Mouse (Mus musculus): Measurements from ENCODE around the gene Pip5k1c. TPM values are rescaled to one million over a fixed set of nuclear protein-coding genes. Genes with fewer than 3 reads are reported as not detected.

Pip5k1c gene
- total RNA-seq, 2 experiments from 2014 or later: 37.6 to 40.4 TPM

DNA sequence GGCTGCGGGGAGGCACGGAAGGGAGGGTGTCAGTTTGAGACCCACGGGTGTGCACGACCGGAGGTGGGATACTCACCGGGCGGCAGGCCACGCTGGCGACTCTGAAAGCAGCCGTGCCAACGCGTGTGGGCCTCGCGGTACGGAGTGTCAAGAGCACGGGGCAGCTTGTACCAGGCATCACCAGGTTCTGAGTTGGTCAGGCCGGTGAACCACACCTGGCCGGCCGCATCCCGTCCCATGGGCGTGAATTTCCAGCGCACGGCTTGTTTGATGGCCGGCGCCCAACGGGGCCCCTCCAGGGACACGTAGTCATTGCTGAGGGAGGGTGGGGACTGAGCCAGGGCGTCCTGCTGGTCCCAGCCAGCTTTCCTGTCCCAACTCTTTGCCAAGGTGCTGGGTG, 71.9 kb downstream of the Pip5k1c start:
- no peak for DNase-seq (ENCODE audit: low spot score in 2 of 2)

GRCm38 (mm10) chr10:81365073-81365472, 72.3 kb downstream of the Pip5k1c start:
- DNase-seq (ENCODE audit: low spot score in 2 of 2): no peak

DNA sequence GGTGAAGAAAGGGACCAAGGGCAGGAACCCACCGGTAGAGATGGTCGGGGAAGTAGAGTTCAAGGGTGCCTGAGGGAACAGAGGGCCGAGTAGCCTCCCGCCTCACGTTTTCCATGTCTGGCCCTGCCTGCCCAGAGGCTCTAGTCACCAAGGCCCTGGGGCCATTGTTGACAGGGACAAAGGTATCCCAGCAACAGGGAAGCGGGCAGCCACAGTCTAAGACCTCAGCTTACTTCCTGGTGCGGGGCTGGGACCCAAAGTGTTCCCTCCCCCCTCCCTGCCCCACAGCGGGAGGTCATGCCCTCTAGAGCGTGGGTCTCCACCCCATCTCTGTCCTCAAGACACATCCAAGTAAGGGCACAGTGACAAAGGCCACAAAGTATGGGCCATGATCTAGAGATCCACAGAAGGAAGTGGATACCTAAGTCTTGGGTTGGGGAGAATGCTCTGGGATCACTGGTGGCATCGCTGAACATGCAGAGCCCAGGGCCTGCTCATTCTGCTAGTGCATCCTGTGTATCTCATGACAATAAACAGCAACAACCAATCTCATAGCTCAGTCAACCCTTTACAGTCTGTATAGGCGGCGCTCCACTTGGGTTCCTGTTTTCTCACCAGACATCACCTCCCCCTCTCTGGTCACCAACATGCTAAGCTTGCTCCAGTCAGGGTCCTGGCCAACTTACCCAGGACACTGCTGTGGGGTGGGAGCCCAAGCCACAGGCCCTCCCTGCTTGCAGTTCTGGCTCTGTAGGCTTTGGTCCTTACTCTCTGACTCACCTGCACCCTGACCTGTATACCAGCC, 73.1 kb downstream of the Pip5k1c start, which contains the start of gene 4930404N11Rik:
TSS of gene 4930404N11Rik (minus strand) at position 145 of the 805 bp plus-strand sequence.
- DNase-seq (ENCODE audit: low spot score in 2 of 2): no peak

DNA sequence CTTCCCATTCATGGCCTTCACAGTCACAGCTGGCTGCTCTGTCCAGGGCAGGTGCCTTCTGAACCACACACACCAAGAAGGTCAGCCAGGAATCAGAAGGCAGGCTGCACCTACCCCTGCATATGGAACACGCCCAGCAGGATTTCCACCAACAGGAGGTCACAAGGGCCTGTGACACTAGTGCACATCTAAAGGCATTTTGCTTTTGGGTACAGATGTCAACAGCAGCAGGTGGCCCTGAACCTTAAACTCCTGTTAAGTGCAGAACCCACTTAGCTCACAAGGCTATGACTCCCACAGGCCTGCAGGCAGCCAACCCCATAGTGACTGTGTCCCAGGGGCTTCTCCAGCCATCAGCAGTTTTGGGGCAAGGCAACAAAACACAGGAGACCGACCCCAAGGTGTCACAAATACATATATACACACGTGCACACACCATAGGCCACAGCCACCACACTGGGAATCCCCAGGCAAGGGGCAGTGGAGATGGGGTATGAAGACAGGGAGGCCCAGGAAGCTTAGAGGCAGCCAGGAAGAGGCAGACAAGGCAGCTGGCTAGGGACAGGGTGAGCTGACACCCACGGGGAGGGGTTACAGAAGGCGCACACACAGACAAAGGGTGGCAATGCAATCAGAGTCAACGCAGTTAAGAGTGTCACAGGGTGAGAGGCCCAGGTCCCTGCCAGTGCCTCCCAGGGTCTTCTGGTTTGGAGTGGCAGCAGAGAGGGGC, 73.9 kb downstream of the Pip5k1c start:
- no peak for DNase-seq (ENCODE audit: low spot score in 2 of 2)

GRCm38 (mm10) chr10:81367207-81367495, 74.4 kb downstream of the Pip5k1c start:
- DNase-seq (ENCODE audit: low spot score in 2 of 2): no peak

Small RNA genes within 50 kb of the gene (microRNA-seq; reads per million reads assigned to microRNA genes)
- 12.3 to 19.6 reads per million in 2 experiments for gene Mir3057 (ENCODE audit: borderline number of aligned reads in 2 of 2)

Other genes with a start within 250 kb of the Pip5k1c start
- gene Sgta, start 232.8 kb upstream of the Pip5k1c start, total RNA-seq (2021): 100 to 1,000 TPM; 220 to 229 TPM
- gene Thop1, start 222.9 kb upstream of the Pip5k1c start, total RNA-seq (2021): 10 to 100 TPM; 34.0 to 64.4 TPM
- gene Creb3l3, start 194.1 kb upstream of the Pip5k1c start, total RNA-seq (2021): 1 to 10 TPM in 1 of 2 experiments, under 1 TPM in 1; 0.93 to 1.3 TPM
- 100 to 1,000 TPM; 165 to 179 TPM for gene Map2k2, start 187.0 kb upstream of the Pip5k1c start, total RNA-seq (2021)
- gene Zbtb7a, start 157.7 kb upstream of the Pip5k1c start, total RNA-seq (2021): 10 to 100 TPM; 65.3 to 84.8 TPM
- 10 to 100 TPM; 27.3 to 29.7 TPM for gene Pias4, start 125.0 kb upstream of the Pip5k1c start, total RNA-seq (2021)
- 1,000 to 10,000 TPM; 1,443 to 1,598 TPM for gene Eef2, start 116.3 kb upstream of the Pip5k1c start, total RNA-seq (2021)
- gene Dapk3, start 110.0 kb upstream of the Pip5k1c start, total RNA-seq (2021): 10 to 100 TPM; 63.4 to 74.2 TPM
- gene 4930442H23Rik, start 109.1 kb upstream of the Pip5k1c start, total RNA-seq (2021): not detected
- not detected for gene Nmrk2, start 90.9 kb upstream of the Pip5k1c start, total RNA-seq (2021)
- gene Atcay, start 62.1 kb upstream of the Pip5k1c start, total RNA-seq (2021): 1 to 10 TPM; 2.7 to 3.5 TPM
- gene Zfr2, start 59.8 kb upstream of the Pip5k1c start, total RNA-seq (2021): 10 to 100 TPM; 16.2 to 17.6 TPM
- gene Matk, start 40.0 kb upstream of the Pip5k1c start, total RNA-seq (2021): 1 to 10 TPM in 1 of 2 experiments, under 1 TPM in 1; 0.76 to 1.7 TPM
- gene Mrpl54, start 26.0 kb upstream of the Pip5k1c start, total RNA-seq (2021): 100 to 1,000 TPM; 105 to 111 TPM
- gene Apba3, start 26.0 kb upstream of the Pip5k1c start, total RNA-seq (2021): 100 to 1,000 TPM; 104 to 123 TPM
- gene Tjp3, start 1.4 kb upstream of the Pip5k1c start, total RNA-seq (2021): 1 to 10 TPM; 1.1 to 1.6 TPM
- 10 to 100 TPM; 34.3 to 40.9 TPM for gene Cactin, start 28.1 kb downstream of the Pip5k1c start, total RNA-seq (2021)
- gene Tbxa2r, start 35.8 kb downstream of the Pip5k1c start, total RNA-seq (2021): 10 to 100 TPM; 23.3 to 29.2 TPM
- gene Gipc3, start 50.3 kb downstream of the Pip5k1c start, total RNA-seq (2021): 1 to 10 TPM; 4.5 to 6.7 TPM
- gene Hmg20b, start 57.5 kb downstream of the Pip5k1c start, total RNA-seq (2021): 10 to 100 TPM; 86.5 to 92.7 TPM
- gene Mfsd12, start 64.5 kb downstream of the Pip5k1c start, total RNA-seq (2021): 10 to 100 TPM; 16.0 to 29.6 TPM
- gene 4930404N11Rik, start 72.9 kb downstream of the Pip5k1c start, total RNA-seq (2021): 1 to 10 TPM; 1.3 to 4.5 TPM
- gene Fzr1, start 85.6 kb downstream of the Pip5k1c start, total RNA-seq (2021): 10 to 100 TPM; 35.1 to 35.2 TPM
- 10 to 100 TPM; 49.1 to 50.5 TPM for gene Dohh, start 91.5 kb downstream of the Pip5k1c start, total RNA-seq (2021)
- gene Gm48551, start 91.5 kb downstream of the Pip5k1c start, total RNA-seq (2021): 1 to 10 TPM; 1.5 to 1.9 TPM
- gene Gm48552, start 96.0 kb downstream of the Pip5k1c start, total RNA-seq (2021): 1 to 10 TPM; 1.4 to 2.6 TPM
- 1 to 10 TPM; 1.1 to 1.2 TPM for gene Smim24, start 100.1 kb downstream of the Pip5k1c start, total RNA-seq (2021)
- gene Nfic, start 162.7 kb downstream of the Pip5k1c start, total RNA-seq (2021): 10 to 100 TPM; 69.1 to 78.7 TPM
- gene Celf5, start 189.7 kb downstream of the Pip5k1c start, total RNA-seq (2021): under 1 TPM; 0.42 to 0.50 TPM
- 100 to 1,000 TPM; 106 to 118 TPM for gene Ncln, start 203.4 kb downstream of the Pip5k1c start, total RNA-seq (2021)
- 1 to 10 TPM; 1.3 to 1.4 TPM for gene S1pr4, start 207.2 kb downstream of the Pip5k1c start, total RNA-seq (2021)
- 1 to 10 TPM; 1.7 to 2.6 TPM for gene Gna15, start 231.3 kb downstream of the Pip5k1c start, total RNA-seq (2021)